Mouse (Mus musculus) intestine, embryonic 16.5 days (tissue): ENCODE results near the gene Pld1. TPM values are rescaled to one million over a fixed set of nuclear protein-coding genes. Genes with fewer than 3 reads are reported as not detected.
A peak's percentile ranks its signal among the peaks of the same experiment; 100 is the strongest.

Experiments
- ATAC-seq: fragments of 200-750 bp; cut with Nextera tagmentation; 2 replicates; pipeline ENCODE4 v1.8.0; 2017; ENCODE audit warnings: moderate TSS enrichment, moderate library complexity
- H3K27ac ChIP-seq: fragments of 300-500 bp; sonication (generic); 2 replicates; pipeline ENCODE4 v1.5.1; 2014; ENCODE audit warnings: mild to moderate bottlenecking, low read length
- H3K27me3 ChIP-seq: fragments of 300-500 bp; sonication (generic); replicated peaks from 2 replicates; pipeline ENCODE4 v1.6.1; 2014; ENCODE audit warnings: low read length, control low read depth, mixed read lengths; ENCODE audit not compliant: control insufficient read depth, insufficient read depth
- H3K36me3 ChIP-seq: fragments of 300-500 bp; sonication (generic); 2 replicates; pipeline ENCODE4 v1.6.1; 2014; ENCODE audit warnings: low read length, control low read depth; ENCODE audit not compliant: control insufficient read depth, insufficient read depth
- H3K4me1 ChIP-seq: fragments of 300-500 bp; sonication (generic); 2 replicates; pipeline ENCODE4 v1.6.1; 2014; ENCODE audit warnings: low read length, control low read depth, mixed read lengths; ENCODE audit not compliant: control insufficient read depth, insufficient read depth
- H3K4me2 ChIP-seq: fragments of 300-500 bp; sonication (generic); 2 replicates; pipeline ENCODE4 v1.6.1; 2014; ENCODE audit warnings: low read depth, low read length, control low read depth
- H3K4me3 ChIP-seq: fragments of 300-500 bp; sonication (generic); 2 replicates; pipeline ENCODE4 v1.5.1; 2014; ENCODE audit warnings: mild to moderate bottlenecking, low read length
- H3K9ac ChIP-seq: fragments of 300-500 bp; sonication (generic); 2 replicates; pipeline ENCODE4 v1.6.1; 2014; ENCODE audit warnings: low read depth, low read length
- H3K9me3 ChIP-seq: fragments of 300-500 bp; sonication (generic); 2 replicates; pipeline ENCODE4 v1.6.1; 2016; ENCODE audit warnings: low read length, control low read depth; ENCODE audit not compliant: control insufficient read depth
- WGBS: fragments of 180-500 bp; shearing (Covaris S2); extraction: QIAGEN DNeasy Blood & Tissue Kit; methylation state at CpG from one replicate; pipeline ENCODE4 v1.1.7; 2014; 5-methylcytosine and 5-hydroxymethylcytosine counted together
- polyA plus RNA-seq: library from polyadenylated mRNA; unstranded; fragments of >200 nt; fragmentation: Nextera tagmentation; extraction: Ambion mirVana; gene quantifications from 2 replicates; pipeline ENCODE4 v1.2.1, GENCODE M21; 2015

Gene Pld1
- polyA plus RNA-seq, 1 experiment from 2014 or later = 22.3 TPM

- 81% methylated on average over 5 of the region's 5 CpGs for WGBS
- H3K9me3 ChIP-seq = no peaks in the 10 kb centered on the region
- no peak overlapping the region for H3K9ac ChIP-seq
- no peak overlapping the region for H3K27ac ChIP-seq
- ATAC-seq = no peak
- H3K27me3 ChIP-seq = no peaks in the 10 kb centered on the region
- H3K4me1 ChIP-seq = peaks cover 12% of the 10 kb centered on the region
- no peak overlapping the region for H3K4me3 ChIP-seq
- no peak overlapping the region for H3K4me2 ChIP-seq
- no peaks in the 10 kb centered on the region; the same call in 1 of the 2 replicates for H3K36me3 ChIP-seq
Measured at GRCm38 (mm10) chr3:28030860-28031259, 92.4 kb downstream of the Pld1 start.

- H3K9me3 ChIP-seq = no peaks in the 10 kb centered on the region
- no peak overlapping the region for H3K4me3 ChIP-seq
- WGBS = 65% methylated on average over 7 of the region's 7 CpGs
- H3K4me2 ChIP-seq = no peak overlapping the region
- H3K27ac ChIP-seq = 0 out of 2 replicates have a peak overlapping the region, but pooled peaks have one; percentile 20
- no peaks in the 10 kb centered on the region; the same call in 1 of the 2 replicates for H3K36me3 ChIP-seq
- H3K4me1 ChIP-seq = peaks cover 9% of the 10 kb centered on the region
- no peaks in the 10 kb centered on the region for H3K27me3 ChIP-seq
- ATAC-seq = no peak
- no peak overlapping the region for H3K9ac ChIP-seq
Measured at GRCm38 (mm10) chr3:28031643-28032243, 93.2 kb downstream of the Pld1 start.

- Histone ChIP-seq H3K4me1 (peaks cover 13% of the 10 kb centered on the region), H3K9ac (no peak overlapping the region), H3K27ac (peak overlapping the region; percentile 60), H3K9me3 (no peaks in the 10 kb centered on the region), H3K4me3 (no peak overlapping the region), H3K36me3 (no peaks in the 10 kb centered on the region; the same call in 1 of the 2 replicates), H3K4me2 (no peak overlapping the region), H3K27me3 (no peaks in the 10 kb centered on the region)
- 73% methylated on average over 3 of the region's 3 CpGs for WGBS
- peak; percentile 52 for ATAC-seq
Measured at GRCm38 (mm10) chr3:28033898-28034297, 95.4 kb downstream of the Pld1 start.

GRCm38 (mm10) chr3:28034707-28035333 is 96.3 kb downstream of the Pld1 start:
- H3K9ac ChIP-seq = no peak overlapping the region
- no peaks in the 10 kb centered on the region for H3K27me3 ChIP-seq
- no peak overlapping the region for H3K4me3 ChIP-seq
- no peak for ATAC-seq
- no peak overlapping the region for H3K27ac ChIP-seq
- H3K4me2 ChIP-seq = no peak overlapping the region
- peaks cover 13% of the 10 kb centered on the region for H3K4me1 ChIP-seq
- H3K36me3 ChIP-seq = no peaks in the 10 kb centered on the region
- no peaks in the 10 kb centered on the region for H3K9me3 ChIP-seq
- WGBS = 79% methylated on average over 5 of the region's 5 CpGs

GRCm38 (mm10) chr3:28037320-28037932 is 98.9 kb downstream of the Pld1 start:
- no peak overlapping the region for H3K9ac ChIP-seq
- no peak overlapping the region for H3K4me2 ChIP-seq
- WGBS = 53% methylated on average over 8 of the region's 8 CpGs
- peaks cover 13% of the 10 kb centered on the region for H3K36me3 ChIP-seq
- no peak overlapping the region for H3K4me3 ChIP-seq
- peak; percentile 68 for ATAC-seq
- H3K4me1 ChIP-seq = peaks cover 6% of the 10 kb centered on the region; the same call in 1 of the 2 replicates
- H3K27ac ChIP-seq = peak overlapping the region; percentile 25; the same call in 1 of the 2 replicates
- H3K9me3 ChIP-seq = no peaks in the 10 kb centered on the region
- H3K27me3 ChIP-seq = no peaks in the 10 kb centered on the region

- H3K4me1 ChIP-seq = peaks cover 6% of the 10 kb centered on the region; the same call in 1 of the 2 replicates
- whole genome bisulfite sequencing = 64% methylated on average over 2 of the region's 2 CpGs
- no peak overlapping the region for H3K4me2 ChIP-seq
- H3K27ac ChIP-seq = no peak overlapping the region
- H3K9ac ChIP-seq = no peak overlapping the region
- H3K9me3 ChIP-seq = no peaks in the 10 kb centered on the region
- H3K4me3 ChIP-seq = no peak overlapping the region
- H3K27me3 ChIP-seq = no peaks in the 10 kb centered on the region
- H3K36me3 ChIP-seq = peaks cover 14% of the 10 kb centered on the region
- peak; percentile 18 for ATAC-seq
Measured at GRCm38 (mm10) chr3:28038106-28038505, 99.6 kb downstream of the Pld1 start.

- H3K27ac ChIP-seq = no peak overlapping the region
- no peak overlapping the region for H3K9ac ChIP-seq
- H3K4me1 ChIP-seq = peaks cover 6% of the 10 kb centered on the region; the same call in 1 of the 2 replicates
- no peak for ATAC-seq
- peaks cover 14% of the 10 kb centered on the region for H3K36me3 ChIP-seq
- no peak overlapping the region for H3K4me3 ChIP-seq
- H3K9me3 ChIP-seq = no peaks in the 10 kb centered on the region
- 41% methylated on average over 1 of the region's 1 CpGs for WGBS
- no peaks in the 10 kb centered on the region for H3K27me3 ChIP-seq
- H3K4me2 ChIP-seq = no peak overlapping the region
Measured at GRCm38 (mm10) chr3:28039760-28040159, 101.3 kb downstream of the Pld1 start.

GRCm38 (mm10) chr3:28041236-28041635 is 102.7 kb downstream of the Pld1 start:
- no peak overlapping the region for H3K27ac ChIP-seq
- H3K9me3 ChIP-seq = no peaks in the 10 kb centered on the region
- H3K4me1 ChIP-seq = peaks cover 6% of the 10 kb centered on the region; the same call in 1 of the 2 replicates
- peaks cover 14% of the 10 kb centered on the region for H3K36me3 ChIP-seq
- no peaks in the 10 kb centered on the region for H3K27me3 ChIP-seq
- no peak overlapping the region for H3K9ac ChIP-seq
- WGBS = 88% methylated on average over 8 of the region's 8 CpGs
- ATAC-seq = no peak
- no peak overlapping the region for H3K4me2 ChIP-seq
- H3K4me3 ChIP-seq = no peak overlapping the region

- H3K4me3 ChIP-seq = no peak overlapping the region
- no peaks in the 10 kb centered on the region for H3K27me3 ChIP-seq
- 94% methylated on average over 4 of the region's 4 CpGs for WGBS
- no peak overlapping the region for H3K27ac ChIP-seq
- H3K36me3 ChIP-seq = peaks cover 14% of the 10 kb centered on the region
- no peak overlapping the region for H3K4me2 ChIP-seq
- peaks cover 5% of the 10 kb centered on the region; the same call in 1 of the 2 replicates for H3K4me1 ChIP-seq
- H3K9ac ChIP-seq = no peak overlapping the region
- no peaks in the 10 kb centered on the region for H3K9me3 ChIP-seq
- ATAC-seq = no peak
Measured at GRCm38 (mm10) chr3:28042366-28042765, 103.9 kb downstream of the Pld1 start.
